Mouse (Mus musculus): ENCODE results near the gene Dnase1l2. TPM values are rescaled to one million over a fixed set of nuclear protein-coding genes. Genes with fewer than 3 reads are reported as not detected.

Gene Dnase1l2
- polyA plus RNA-seq, 1 experiment from 2014 or later, result 2.0 TPM

- Histone ChIP-seq H3K27ac (no peak overlapping the region), H3K4me3 (no peak overlapping the region), H3K36me3 (peaks cover 17% of the 10 kb centered on the region), H3K4me2 (no peak overlapping the region), H3K27me3 (no peaks in the 10 kb centered on the region), H3K9me3 (no peaks in the 10 kb centered on the region), H3K4me1 (no peaks in the 10 kb centered on the region), H3K9ac (no peak overlapping the region)
- WGBS, result 67% methylated on average over 8 of the region's 8 CpGs
- no peak for ATAC-seq (ENCODE audit: borderline replicate concordance, extremely low read depth, low FRiP score, low TSS enrichment)
These were observed 51.8 kb downstream of the Dnase1l2 start for GRCm38 (mm10) chr17:24391149-24391548.

Other genes starting within 250 kb of the Dnase1l2 start
- gene Tbc1d24, start 237.5 kb downstream of the Dnase1l2 start, polyA plus RNA-seq (2015; fragmentation: Nextera tagmentation; extraction: Ambion mirVana), result 4.7 and 5.4 TPM in 2 replicates
- 6.1 and 6.7 TPM in 2 replicates for gene Ntn3, start 233.6 kb downstream of the Dnase1l2 start, polyA plus RNA-seq (2015; fragmentation: Nextera tagmentation; extraction: Ambion mirVana)
- gene Tedc2, start 222.3 kb downstream of the Dnase1l2 start, polyA plus RNA-seq (2015; fragmentation: Nextera tagmentation; extraction: Ambion mirVana), result 11.5 and 12.4 TPM in 2 replicates
- 71.7 and 77.0 TPM in 2 replicates for gene Ccnf, start 191.6 kb downstream of the Dnase1l2 start, polyA plus RNA-seq (2015; fragmentation: Nextera tagmentation; extraction: Ambion mirVana)
- 0.21 and 0.35 TPM in 2 replicates for gene Abca17, start 92.0 kb downstream of the Dnase1l2 start, polyA plus RNA-seq (2015; fragmentation: Nextera tagmentation; extraction: Ambion mirVana)
- gene Abca3, start 91.2 kb downstream of the Dnase1l2 start, polyA plus RNA-seq (2015; fragmentation: Nextera tagmentation; extraction: Ambion mirVana), result 18.2 and 23.1 TPM in 2 replicates
- 258 and 262 TPM in 2 replicates for gene Rnps1, start 28.5 kb downstream of the Dnase1l2 start, polyA plus RNA-seq (2015; fragmentation: Nextera tagmentation; extraction: Ambion mirVana)
- gene Eci1, start 16.5 kb downstream of the Dnase1l2 start, polyA plus RNA-seq (2015; fragmentation: Nextera tagmentation; extraction: Ambion mirVana), result 90.4 and 90.6 TPM in 2 replicates
- gene E4f1, start 27.2 kb upstream of the Dnase1l2 start, polyA plus RNA-seq (2015; fragmentation: Nextera tagmentation; extraction: Ambion mirVana), result 26.0 and 35.4 TPM in 2 replicates
- 56.2 and 57.4 TPM in 2 replicates for gene Pgp, start 27.3 kb upstream of the Dnase1l2 start, polyA plus RNA-seq (2015; fragmentation: Nextera tagmentation; extraction: Ambion mirVana)
- not detected in 2 replicates for gene Bricd5, start 30.8 kb upstream of the Dnase1l2 start, polyA plus RNA-seq (2015; fragmentation: Nextera tagmentation; extraction: Ambion mirVana)
- gene Mlst8, start 36.0 kb upstream of the Dnase1l2 start, polyA plus RNA-seq (2015; fragmentation: Nextera tagmentation; extraction: Ambion mirVana), result 31.6 and 34.5 TPM in 2 replicates
- gene Caskin1, start 45.5 kb upstream of the Dnase1l2 start, polyA plus RNA-seq (2015; fragmentation: Nextera tagmentation; extraction: Ambion mirVana), result 0.97 and 1.0 TPM in 2 replicates
- gene Traf7, start 84.8 kb upstream of the Dnase1l2 start, polyA plus RNA-seq (2015; fragmentation: Nextera tagmentation; extraction: Ambion mirVana), result 96.7 and 106 TPM in 2 replicates
- gene Rab26, start 91.1 kb upstream of the Dnase1l2 start, polyA plus RNA-seq (2015; fragmentation: Nextera tagmentation; extraction: Ambion mirVana), result 2.3 and 3.3 TPM in 2 replicates
- 24.7 and 30.2 TPM in 2 replicates for gene Pkd1, start 106.7 kb upstream of the Dnase1l2 start, polyA plus RNA-seq (2015; fragmentation: Nextera tagmentation; extraction: Ambion mirVana)
- gene Tsc2, start 189.5 kb upstream of the Dnase1l2 start, polyA plus RNA-seq (2015; fragmentation: Nextera tagmentation; extraction: Ambion mirVana), result 48.2 and 53.5 TPM in 2 replicates
- 17.2 and 19.6 TPM in 2 replicates for gene Nthl1, start 189.6 kb upstream of the Dnase1l2 start, polyA plus RNA-seq (2015; fragmentation: Nextera tagmentation; extraction: Ambion mirVana)
- 87.3 and 92.4 TPM in 2 replicates for gene Slc9a3r2, start 207.2 kb upstream of the Dnase1l2 start, polyA plus RNA-seq (2015; fragmentation: Nextera tagmentation; extraction: Ambion mirVana)
- 2.1 and 2.3 TPM in 2 replicates for gene Npw, start 215.4 kb upstream of the Dnase1l2 start, polyA plus RNA-seq (2015; fragmentation: Nextera tagmentation; extraction: Ambion mirVana)
- 21.2 and 22.2 TPM in 2 replicates for gene Zfp598, start 226.6 kb upstream of the Dnase1l2 start, polyA plus RNA-seq (2015; fragmentation: Nextera tagmentation; extraction: Ambion mirVana)
- gene Syngr3, start 246.8 kb upstream of the Dnase1l2 start, polyA plus RNA-seq (2015; fragmentation: Nextera tagmentation; extraction: Ambion mirVana), result 1.0 and 2.0 TPM in 2 replicates

Data from lung, embryonic 15.5 days (tissue).